ENCODE assay signal across 26 mouse cellular contexts in genomic region chr14:121644302-121644701, GRCm38 (mm10).
"Had no signal": no experiment of that assay in that cellular context is flagged by ENCODE, and none has a peak within 500 bp of the region (broad histone marks: within the 10 kb centered on the region; RNA-seq: fewer than 3 reads in every experiment).

No protein-coding gene starts in this region.

- H3K9ac ChIP-seq: heart, embryonic 13.5 days; heart, embryonic 15.5 days; hindbrain, embryonic 13.5 days; hindbrain, embryonic 15.5 days; kidney, embryonic 15.5 days; limb, embryonic 13.5 days; limb, embryonic 15.5 days; liver, embryonic 12.5 days; liver, embryonic 14.5 days had no signal

- H3K9me3 ChIP-seq: heart, embryonic 10.5 days; heart, embryonic 13.5 days; heart, embryonic 15.5 days; hindbrain, embryonic 13.5 days; hindbrain, embryonic 15.5 days; kidney, embryonic 15.5 days; limb, embryonic 13.5 days; limb, embryonic 15.5 days; liver, embryonic 12.5 days had no signal

- H3K27ac ChIP-seq: heart, embryonic 10.5 days; heart, embryonic 13.5 days; heart, embryonic 15.5 days; hindbrain, embryonic 13.5 days; hindbrain, embryonic 15.5 days; hindbrain, postnatal 0 days; kidney, embryonic 15.5 days; kidney, postnatal 0 days; limb, embryonic 13.5 days; limb, embryonic 15.5 days; liver, embryonic 12.5 days; liver, embryonic 14.5 days had no signal

- DNase-seq: gastrocnemius, postnatal 14 days; gastrocnemius, postnatal 36 days; heart, adult 18-20 months; heart, postnatal 14 days; heart, postnatal 36 days; kidney, adult 11 months; kidney, adult 2 months; kidney, adult 9 months; kidney, postnatal 14 days; kidney, postnatal 36 days; layer of hippocampus, adult 9-11 months; layer of hippocampus, postnatal 36 days; left cerebral cortex, postnatal 4 days had no signal

- H3K4me2 ChIP-seq: heart, embryonic 13.5 days; heart, embryonic 15.5 days; hindbrain, embryonic 13.5 days; hindbrain, embryonic 15.5 days; kidney, embryonic 15.5 days; limb, embryonic 13.5 days; limb, embryonic 15.5 days; liver, embryonic 12.5 days had no signal

- H3K4me1 ChIP-seq: hindbrain, embryonic 13.5 days; hindbrain, embryonic 15.5 days had no signal

- ATAC-seq: hindbrain, postnatal 0 days; intestine, embryonic 16.5 days; liver, embryonic 12.5 days had no signal

- H3K4me3 ChIP-seq: heart, embryonic 10.5 days; heart, embryonic 13.5 days; heart, embryonic 15.5 days; hindbrain, embryonic 13.5 days; hindbrain, embryonic 15.5 days; kidney, embryonic 15.5 days; limb, embryonic 13.5 days; limb, embryonic 15.5 days; liver, embryonic 12.5 days had no signal

- H3K27me3 ChIP-seq: heart, embryonic 13.5 days; heart, embryonic 15.5 days; hindbrain, embryonic 13.5 days; hindbrain, embryonic 15.5 days; kidney, embryonic 15.5 days; limb, embryonic 13.5 days; limb, embryonic 15.5 days; liver, embryonic 12.5 days had no signal
